Mouse (Mus musculus): Measurements from ENCODE around the gene S100a4.

DNA sequence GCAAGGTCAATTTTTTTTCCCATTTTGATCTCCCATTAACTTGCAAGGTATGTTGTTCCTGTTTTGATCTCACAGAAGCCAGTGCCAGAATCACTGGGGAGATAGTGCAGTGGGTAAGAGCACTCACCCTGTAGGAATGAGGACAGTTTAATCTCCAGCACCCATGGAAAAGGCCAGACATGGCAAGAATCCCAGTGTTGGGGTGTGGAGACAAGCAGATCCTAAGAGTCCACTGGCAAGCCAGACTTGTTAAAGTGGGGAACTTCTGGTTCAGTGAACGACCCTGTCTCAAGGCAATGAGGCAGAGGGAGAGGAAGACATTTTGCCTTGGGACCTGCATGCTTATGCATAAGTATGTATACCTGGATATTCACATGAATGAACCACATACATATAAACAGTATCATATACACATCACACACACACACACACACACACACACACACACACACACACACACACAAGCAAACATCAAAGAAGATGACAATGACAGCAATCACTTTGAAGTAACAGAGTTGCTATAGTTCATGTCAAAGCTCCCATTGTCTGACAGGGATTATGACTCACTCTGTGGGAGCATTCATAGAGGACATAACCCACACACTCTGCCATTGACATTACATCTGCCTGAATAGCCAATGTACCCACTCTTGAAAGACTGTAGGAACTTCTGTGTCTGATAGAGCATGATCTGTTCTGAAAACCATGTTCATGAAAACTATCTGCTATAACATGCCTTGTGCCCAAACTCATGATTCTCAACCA, 35.1 kb downstream of the S100a4 start:
- TF ChIP-seq EP300 (IDR thresholded peaks at IDR 0.05; ENCODE audit: low read depth) (no peak), CTCF (IDR thresholded peaks at IDR 0.05; ENCODE audit: low read depth) (no peak)

Data from liver, postnatal 0 days (tissue).